Mouse (Mus musculus): ENCODE results near the gene Gm15262.
"Not testable (repeated sequence)": the region's sequence is repeated elsewhere in the genome, so short reads cannot be mapped to it uniquely, and the experiment has no call there.

Gm15262 gene

DNA sequence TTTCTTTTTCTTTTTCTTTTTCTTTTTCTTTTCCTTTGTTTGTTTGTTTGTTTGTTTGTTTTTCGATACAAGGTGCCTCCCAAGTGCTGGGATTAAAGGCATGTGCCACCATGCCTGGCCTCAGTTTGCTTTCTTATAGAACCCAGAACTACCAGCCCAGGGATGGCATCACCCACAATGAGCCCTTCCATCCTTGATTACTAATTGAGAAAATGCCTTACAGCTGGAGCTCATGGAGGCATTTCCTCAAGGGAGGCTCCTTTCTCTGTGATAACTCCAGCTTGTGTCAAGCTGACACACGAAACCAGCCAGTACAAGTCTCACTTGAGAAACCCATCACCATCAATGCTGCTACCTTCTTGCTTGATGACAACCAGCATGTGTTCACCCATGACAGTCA lies at the start of gene Gm15262:
Gene Gm15262 (plus strand): TSS at position 301 of the 400 bp plus-strand sequence.
- DNase-seq (ENCODE audit: low read depth in 2 of 2, low spot score in 2 of 2), result not testable (repeated sequence)

DNA sequence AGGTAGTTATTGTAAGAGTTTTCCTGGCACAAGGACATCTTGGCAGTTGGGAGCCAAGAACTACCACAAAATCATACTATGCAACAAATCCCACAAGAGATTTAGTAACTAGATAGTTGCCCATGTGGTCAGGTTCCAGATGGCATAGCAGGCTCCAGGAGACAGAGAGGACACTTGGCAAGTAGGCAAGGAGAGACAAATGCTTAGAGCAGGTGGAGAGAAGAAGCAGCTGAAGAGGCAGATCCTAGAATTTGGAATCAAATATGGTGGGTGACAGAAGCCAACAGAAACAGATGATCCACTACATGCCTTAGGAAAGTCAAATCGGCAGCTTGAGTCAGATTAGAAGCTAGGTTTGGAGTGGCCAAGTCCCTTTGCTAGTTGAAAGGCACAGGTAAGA lies 20.9 kb downstream of the Gm15262 start:
- no peak for DNase-seq (ENCODE audit: low read depth in 2 of 2, low spot score in 2 of 2)

DNA sequence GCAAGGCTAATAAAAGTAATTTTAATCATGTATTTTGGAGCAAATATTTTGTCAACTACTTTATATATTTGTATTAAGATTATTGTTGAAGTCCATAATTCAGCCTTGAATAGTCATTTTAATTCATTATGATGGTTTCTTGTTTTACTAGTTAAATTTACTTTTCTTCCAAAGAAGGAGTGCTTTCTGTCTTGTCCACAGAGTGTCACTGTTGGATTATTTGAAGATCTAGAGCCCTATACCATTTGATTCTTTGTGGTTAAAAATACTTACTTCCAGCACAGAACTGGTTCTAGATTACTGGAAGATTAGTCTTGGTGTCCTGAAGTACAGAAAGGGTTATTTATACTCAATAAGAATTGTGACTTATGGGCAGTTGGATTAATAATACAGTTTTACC lies 29.2 kb downstream of the Gm15262 start:
- DNase-seq (ENCODE audit: low read depth in 2 of 2, low spot score in 2 of 2), result no peak

DNA sequence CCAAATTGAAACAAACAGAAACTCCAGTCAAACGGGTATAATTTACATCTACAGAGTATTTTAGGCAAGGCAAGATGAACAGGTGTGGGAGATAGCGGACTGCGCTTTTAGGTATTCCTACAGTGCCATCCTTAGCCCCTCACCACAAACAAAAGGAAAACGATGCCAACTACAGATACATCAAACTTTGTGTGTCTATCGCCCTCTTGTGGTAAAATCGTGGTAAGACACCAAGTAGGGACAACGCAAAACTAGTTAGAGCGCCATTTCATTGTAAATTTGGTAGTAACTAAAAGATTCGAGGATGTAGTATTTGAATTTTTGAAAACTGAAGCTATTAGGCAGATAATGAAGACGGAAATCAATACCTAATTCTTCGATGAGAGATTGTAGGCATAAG lies 83.7 kb downstream of the Gm15262 start:
- DNase-seq (ENCODE audit: low read depth in 2 of 2, low spot score in 2 of 2), result no peak

DNA sequence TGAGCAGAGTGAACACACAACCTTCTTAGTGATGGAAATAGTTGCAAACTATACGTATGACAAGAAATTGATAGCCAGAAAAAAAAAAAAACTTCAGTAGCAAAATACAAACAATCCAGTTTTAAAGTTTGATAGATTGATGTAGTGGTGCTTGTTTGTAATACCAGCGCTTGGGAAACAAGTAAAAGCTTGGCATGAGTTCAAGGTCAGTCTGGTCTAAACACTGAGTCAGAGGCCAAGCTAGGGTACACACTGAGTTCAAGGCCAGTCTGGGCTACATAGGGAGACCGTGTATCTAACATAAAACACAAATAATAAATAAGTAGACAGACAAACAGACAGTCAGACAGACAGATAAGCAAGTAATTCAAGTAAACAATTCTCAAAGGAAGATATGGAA lies 84.2 kb downstream of the Gm15262 start:
- no peak for DNase-seq (ENCODE audit: low read depth in 2 of 2, low spot score in 2 of 2)

DNA sequence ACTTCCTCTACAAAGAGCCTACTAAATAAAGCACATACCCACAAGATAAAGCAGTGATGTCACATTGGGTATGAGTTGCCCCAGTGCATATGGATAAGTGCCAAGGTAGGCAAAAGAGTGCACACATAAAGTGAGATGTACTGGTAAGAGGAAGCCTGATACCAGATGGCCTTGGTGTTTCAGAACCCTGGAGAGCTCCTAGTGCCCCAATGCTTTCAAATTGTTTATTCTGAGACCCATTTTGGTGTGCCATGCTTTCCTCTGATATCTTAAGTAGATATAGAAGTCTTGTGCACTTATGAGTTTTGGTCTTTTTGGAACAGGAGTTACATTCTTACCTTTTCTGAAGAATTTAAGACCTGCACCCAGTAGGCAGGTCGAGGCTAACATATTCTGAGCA lies 88.3 kb downstream of the Gm15262 start:
- no peak for DNase-seq (ENCODE audit: low read depth in 2 of 2, low spot score in 2 of 2)

DNA sequence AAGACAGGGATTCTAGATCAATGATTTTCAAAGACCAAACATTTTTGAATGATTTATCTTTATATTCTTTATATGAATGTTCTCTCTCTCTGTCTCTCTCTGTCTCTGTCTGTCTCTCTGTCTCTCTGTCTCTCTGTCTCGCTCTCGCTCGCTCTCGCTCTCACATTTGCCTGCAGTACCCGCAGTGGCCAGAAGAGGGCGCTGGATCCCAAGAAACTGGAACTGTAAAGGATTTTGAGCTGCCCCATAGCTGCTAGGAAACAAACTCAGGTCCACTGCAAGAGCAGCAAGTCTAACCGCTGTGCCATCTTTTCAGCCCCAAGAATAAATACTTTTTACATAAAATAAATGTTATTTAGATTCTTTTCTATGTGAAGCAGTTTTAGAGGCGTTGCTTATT lies 98.5 kb downstream of the Gm15262 start:
- DNase-seq (ENCODE audit: low read depth in 2 of 2, low spot score in 2 of 2), result peak; percentile 0 to 18

DNA sequence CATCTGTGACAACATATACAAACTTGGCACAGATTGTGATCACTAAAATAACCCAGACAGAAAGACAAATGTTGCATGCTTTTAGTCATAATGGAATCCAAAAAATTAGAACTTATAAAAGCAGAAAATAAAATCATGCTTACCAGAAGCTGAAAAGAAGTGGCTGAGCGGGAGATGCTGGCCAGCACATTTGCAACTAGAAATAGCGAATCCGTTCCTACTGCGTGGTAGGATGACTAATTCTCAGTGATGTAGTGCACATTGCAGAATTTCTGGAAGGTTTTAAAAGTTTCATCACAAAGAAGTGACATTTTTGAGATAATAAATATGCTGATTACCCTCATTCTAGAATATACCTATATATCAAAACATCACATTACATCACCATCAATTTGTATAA lies 100.7 kb downstream of the Gm15262 start:
- DNase-seq (ENCODE audit: low read depth in 2 of 2, low spot score in 2 of 2), result no peak

DNA sequence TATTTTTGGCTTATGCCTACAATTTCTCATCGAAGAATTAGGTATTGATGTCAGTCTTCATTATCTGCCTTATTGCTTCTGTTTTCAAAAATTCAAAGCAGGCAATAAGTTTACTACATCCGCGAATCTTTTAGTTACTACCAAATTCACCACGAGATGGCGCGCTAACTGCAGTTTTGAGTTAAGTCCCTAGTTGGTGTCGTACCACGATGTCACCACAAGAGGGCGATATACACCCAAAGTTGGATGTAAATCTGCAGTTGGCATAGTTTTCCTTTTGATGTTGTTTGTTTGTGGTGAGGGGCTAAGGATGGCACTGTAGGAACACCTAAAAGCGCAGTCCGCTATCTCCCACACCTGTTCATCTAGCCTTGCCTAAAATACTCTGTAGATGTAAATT lies 111.9 kb downstream of the Gm15262 start:
- DNase-seq (ENCODE audit: low read depth in 2 of 2, low spot score in 2 of 2), result peak; percentile 19 to 48

DNA sequence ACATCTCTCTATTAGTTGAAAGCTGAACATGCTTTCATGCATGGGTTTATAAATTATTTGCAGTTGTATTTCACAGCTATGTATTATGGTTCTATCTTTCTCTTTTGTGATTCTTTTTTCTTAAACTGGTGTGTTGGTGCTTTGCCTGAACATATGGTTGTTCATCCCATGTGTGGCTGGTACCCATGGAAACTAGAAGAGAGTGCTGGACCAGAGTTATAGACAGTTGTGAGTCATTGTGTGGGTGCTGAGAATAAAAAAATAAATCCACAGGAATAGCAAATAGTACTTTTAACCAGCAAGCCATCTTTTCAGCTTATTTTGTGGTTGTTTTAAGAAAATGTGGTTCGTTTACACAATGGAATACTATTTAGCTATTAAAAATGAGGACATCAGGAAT lies 123.9 kb downstream of the Gm15262 start:
- no peak for DNase-seq (ENCODE audit: low read depth in 2 of 2, low spot score in 2 of 2)

Data from CD8-positive naive resting alpha-beta T cell, adult 2 months (primary cell).